Mouse (Mus musculus) embryo, embryonic 11 days (tissue): ENCODE results near the gene Swsap1.
A peak's percentile ranks its signal among the peaks of the same experiment; 100 is the strongest.

Experiments
- DNase-seq: peaks from one replicate; pipeline ENCODE4 v3.0.0-alpha.2; 2015

The Swsap1 gene

DNA sequence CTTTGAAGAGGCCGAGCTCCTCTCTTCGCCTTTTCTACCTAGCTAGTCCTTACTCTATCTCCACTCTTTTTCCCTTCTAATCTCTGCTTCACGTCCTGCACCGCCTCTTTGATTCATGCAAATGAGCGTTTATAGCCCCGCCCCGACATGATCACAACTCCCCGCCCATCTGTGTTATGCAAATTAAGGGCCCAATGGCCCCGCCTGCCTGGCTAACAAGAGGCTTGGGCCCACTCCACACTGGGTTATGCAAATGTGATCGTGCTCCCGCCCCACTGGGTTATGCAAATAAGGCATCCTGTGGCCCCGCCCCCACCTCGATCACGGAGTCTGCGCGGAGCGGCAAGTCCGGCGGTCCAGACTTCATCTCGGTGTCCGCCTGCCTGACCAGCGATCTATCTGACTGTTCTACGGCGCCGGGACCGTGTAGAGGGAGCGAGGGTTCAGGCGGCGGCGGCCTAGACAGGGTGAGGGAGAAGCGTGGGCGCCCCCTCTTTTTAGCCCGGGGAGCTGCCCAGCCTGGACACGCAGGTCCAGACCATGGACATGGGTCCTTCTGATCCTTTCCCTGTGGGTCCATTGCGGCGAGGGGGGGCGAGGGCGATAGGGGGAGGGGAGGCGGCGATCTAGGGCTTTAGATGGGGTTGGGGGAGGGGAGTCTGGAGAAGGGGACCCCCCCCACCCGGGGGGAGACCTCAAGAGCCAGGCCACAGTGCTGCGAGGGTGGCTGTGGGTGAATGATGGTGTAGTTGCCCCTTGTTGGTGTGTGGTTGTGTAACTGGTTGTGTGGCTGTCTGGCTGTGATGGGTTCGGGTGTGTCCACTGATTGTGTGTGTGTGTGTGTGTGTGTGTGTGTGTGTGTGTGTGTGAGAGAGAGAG lies 18.6 kb upstream of the Swsap1 start, which contains the start of gene Plppr2:
Gene Plppr2 (plus strand): TSS at position 342 of the 879 bp plus-strand sequence.
- DNase-seq = peak; percentile 99

DNA sequence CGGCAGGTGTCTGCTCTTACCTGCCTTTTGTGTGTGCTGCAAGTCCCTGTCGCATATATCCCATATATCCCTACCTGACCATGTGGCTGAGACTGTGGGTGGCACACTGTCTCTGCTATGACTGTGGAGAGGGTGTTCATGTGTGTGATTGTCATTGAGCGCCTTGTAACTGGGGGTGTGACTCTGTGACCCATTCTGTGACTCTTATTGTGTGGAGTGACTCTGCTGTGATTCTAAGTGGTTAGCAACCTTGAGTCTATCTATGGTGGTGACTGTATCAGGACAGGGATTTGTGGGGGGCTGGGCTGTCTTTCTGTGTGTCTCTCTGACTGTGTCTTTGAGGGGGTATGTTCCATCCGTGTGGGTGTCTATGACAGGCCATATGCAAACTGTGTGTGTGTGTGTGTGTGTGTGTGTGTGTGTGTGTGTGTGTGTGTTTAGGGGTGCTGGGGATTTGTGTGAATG lies 17.8 kb upstream of the Swsap1 start:
- DNase-seq = no peak

DNA sequence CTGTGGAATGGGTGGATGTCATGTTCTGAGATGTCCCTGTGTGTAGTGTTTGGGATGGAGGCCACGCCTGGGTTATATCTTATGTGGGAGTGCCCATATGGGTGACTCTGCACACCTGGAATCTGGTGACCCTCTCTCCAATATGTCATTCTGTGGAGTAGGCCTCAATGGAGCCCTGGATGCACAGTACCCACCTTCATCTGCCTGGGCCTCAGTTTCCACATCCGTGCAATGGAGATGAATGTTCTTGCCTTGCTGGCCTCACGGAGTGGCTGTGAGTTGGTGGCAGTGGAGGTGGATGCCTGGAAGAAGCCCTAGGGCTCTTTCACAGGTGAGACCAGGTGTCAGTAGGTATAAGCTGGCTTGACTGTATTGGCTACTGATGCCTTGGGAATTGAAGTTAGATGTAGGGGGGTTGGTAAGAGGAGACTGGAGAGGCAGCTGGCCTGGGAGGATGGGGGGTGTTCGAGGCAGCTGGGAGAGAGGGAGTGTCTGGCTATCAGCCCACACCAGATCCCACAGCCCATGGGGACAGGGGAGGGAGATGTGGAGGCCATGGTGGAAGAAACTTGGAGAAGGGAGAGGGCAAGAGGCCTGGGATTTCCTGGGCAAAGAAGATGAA lies 17.2 kb upstream of the Swsap1 start:
- no peak for DNase-seq

DNA sequence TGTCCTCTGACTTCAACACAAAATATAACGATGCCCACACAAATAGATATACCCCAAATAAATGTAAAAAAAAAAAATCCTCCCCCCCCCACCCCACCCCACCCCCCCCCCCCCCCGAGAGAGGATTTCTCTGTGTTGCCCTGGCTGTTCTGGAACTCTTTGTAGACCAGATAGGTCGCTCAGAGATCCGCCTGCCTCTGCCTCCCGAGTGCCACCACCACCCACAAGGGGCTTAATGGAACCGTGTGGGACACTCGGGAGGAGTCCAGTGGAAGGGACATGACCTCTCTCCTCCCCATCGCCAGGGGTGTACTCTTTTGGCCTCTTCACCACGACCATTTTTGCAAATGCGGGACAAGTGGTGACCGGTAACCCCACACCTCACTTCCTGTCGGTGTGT lies 12.5 kb upstream of the Swsap1 start:
- DNase-seq = no peak

GRCm38 (mm10) chr9:21943638-21944037 lies 11.9 kb upstream of the Swsap1 start:
- DNase-seq = no peak

GRCm38 (mm10) chr9:21944267-21944666 lies 11.3 kb upstream of the Swsap1 start:
- DNase-seq = peak; percentile 35

DNA sequence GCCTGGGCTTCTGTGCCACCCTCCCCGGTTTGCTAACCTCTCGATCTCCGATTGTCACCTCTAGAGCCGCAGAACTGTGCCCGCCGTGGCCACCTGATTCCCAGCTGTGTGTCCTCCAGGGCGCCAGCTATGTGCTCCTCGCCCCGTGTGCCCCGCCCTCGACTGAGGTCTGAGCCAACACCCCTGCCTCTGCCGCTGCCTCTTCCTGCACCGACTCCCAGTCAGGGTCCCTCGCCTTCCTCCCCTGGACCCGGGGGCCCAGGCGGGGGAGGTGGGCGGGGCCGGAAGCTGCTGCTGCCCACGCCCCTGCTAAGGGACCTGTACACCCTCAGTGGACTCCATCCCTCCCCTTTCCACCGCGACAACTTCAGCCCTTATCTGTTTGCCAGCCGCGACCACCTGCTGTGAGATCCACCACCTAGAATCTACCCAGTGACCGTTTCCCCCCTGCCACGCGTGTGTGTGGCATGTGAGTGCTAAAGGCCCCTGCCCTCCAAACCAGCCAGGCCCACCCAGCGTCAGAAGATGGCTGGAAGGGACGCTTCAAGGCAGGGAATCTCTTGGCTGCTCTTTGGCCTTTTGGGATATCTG lies 7.9 kb upstream of the Swsap1 start:
- DNase-seq = no peak

DNA sequence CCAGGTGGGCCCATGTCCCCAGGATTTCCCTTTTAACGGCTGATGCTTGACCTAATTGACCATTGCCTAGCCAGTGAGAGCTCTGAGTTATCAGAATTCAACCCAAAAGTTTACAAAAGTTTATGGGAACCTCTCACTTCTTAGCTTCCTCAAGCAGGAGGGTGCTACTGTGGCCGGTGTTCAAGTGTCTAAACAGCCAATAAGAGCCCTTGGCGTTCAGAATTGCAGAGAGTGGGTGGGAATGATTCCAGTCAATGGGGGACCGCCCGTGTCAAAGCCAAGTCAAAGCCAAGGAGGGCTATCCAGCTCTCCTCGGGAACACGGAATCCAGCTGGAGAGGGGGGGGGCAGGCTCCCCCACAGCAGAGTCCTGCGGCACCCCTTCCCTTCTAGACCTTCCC lies 7.4 kb upstream of the Swsap1 start:
- no peak for DNase-seq

- no peak for DNase-seq
Observed at GRCm38 (mm10) chr9:21948790-21949189, 6.8 kb upstream of the Swsap1 start.

DNA sequence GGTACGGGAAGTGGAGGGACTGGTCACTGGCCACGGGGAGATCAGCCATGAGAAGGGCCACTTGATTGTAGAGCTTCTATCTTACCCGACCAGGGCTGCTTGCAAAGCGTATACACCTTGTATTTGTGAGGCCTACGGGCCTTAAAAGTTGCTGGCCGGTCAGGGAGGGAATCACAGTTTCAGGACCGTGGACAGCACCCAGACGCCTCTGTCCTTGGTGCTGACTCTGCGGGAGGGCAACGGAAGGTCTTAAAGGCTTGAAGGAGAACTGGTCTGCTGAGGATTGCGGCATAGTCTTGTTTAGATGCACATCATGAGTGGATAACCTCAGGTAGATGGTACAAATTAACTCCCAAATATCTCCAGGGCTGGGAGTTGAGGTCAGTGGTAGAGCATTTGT lies 5.2 kb upstream of the Swsap1 start:
- peak; percentile 65 for DNase-seq

DNA sequence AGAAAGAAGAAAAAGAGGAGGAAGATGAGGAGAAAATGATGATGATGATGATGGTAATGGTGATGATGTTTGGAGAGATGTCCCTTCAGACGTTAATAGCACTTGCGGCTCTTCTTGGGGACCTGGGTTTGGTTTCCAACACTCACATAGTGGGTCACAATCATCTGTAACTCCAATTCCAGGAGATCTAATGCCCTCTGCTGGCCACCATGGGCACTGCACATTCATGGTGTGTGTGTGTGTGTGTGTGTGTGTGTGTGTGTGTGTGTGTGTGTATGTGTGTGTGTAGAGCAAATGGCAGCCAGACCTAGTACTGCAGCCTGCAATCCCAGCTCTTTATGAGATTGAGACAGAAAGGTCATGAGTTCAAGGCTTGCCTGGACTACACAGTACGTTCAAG lies 3.6 kb upstream of the Swsap1 start:
- no peak for DNase-seq

DNA sequence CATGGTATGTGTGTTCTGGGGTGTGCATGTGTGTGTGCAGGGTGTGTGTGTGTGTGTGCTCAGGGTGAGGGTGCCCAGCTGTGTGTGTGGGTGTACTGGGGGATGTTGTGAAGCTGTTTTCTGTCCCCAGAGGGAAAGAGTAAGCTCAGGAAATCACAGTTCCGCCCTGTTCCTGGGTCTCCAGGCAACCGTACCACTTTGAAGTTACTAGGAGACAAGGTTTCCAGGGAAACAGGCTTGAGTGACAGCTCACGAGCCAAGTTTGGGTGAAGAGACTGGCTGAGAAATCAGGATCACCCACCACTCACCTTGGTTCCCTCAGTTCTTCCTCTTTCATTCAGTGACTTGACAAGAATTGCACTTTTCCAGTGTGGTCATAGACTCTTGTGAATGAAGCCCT lies 2.0 kb upstream of the Swsap1 start:
- DNase-seq = peak; percentile 44

GRCm38 (mm10) chr9:21954635-21955034 lies 920 bp upstream of the Swsap1 start:
- DNase-seq = no peak

DNA sequence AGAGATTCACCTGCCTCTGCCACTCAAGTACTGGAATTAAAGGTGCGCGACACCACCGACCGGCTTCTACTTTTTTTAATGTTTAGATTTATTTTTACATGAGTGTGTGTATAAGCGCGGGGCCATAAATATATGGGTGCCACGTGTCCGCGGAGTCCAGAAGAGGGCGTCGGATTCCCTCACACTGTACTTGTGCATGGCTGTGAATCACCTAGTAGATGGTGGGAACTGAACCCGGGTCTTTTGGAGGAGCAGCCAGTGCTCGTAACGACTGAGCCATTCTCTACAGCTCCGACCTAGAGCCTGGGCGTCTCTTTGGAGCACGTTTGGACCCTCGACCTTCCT lies 358 bp upstream of the Swsap1 start:
- DNase-seq = no peak

DNA sequence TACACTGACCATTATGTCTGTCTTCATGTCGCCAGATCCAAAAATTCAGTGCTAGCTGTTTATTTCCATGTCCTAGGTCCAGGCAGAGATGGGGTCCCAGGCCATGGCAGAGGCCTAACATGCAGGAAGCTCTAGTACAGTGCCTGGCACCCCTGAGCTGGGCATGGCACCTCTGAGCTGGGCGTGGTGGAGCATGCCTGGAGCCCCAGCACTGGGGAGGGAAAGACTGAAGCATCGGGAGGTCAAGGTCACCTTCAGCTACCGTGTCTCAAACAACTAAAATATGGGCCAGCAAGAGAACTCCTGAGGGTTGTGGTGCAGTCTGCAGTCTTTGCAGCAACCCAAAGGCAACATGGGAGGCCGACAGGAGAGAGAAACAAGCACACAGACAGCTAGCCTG lies 2.8 kb downstream of the Swsap1 start:
- DNase-seq = no peak

DNA sequence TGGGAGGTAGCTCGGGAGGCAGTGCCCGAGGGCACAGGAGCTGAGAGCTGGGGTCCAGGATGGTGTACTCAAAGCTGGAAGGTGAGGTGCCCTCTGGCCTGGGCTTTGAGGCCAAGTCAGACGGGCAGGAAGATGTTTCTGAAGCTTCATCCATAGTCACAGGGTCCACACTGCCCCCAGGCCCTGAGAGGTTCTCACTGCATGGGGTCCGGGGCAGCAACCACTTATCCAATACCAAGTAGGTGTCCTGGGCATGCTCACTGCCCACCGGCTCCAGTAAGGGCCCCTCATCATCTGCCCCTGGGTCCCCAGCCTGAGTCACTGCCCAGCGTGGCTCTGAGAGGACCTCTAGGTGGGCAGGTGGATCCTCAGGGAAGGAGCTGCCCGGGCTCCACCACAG lies 3.7 kb downstream of the Swsap1 start:
- DNase-seq = no peak

DNA sequence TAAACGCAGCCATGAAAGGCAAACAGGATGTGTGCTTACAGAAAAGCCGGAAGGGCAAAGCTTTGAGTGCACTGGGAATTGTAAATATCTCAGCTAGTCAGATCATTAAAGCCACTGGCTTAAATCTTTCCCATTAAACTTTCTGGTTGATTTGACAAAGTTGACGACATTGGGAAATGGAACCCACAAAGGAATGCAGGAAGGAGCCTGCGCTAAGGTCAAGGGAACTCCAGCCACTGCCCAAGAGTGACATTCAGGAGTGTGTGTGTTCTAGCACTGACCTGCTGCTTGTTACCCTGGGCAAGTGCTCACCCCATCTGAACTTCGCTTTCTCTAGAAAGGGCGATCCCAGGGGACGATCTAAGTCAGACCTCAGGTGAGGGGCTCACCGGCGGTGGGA lies 4.6 kb downstream of the Swsap1 start:
- DNase-seq = no peak

- DNase-seq = peak; percentile 57
Observed at GRCm38 (mm10) chr9:21960558-21961208, 5.1 kb downstream of the Swsap1 start.

DNA sequence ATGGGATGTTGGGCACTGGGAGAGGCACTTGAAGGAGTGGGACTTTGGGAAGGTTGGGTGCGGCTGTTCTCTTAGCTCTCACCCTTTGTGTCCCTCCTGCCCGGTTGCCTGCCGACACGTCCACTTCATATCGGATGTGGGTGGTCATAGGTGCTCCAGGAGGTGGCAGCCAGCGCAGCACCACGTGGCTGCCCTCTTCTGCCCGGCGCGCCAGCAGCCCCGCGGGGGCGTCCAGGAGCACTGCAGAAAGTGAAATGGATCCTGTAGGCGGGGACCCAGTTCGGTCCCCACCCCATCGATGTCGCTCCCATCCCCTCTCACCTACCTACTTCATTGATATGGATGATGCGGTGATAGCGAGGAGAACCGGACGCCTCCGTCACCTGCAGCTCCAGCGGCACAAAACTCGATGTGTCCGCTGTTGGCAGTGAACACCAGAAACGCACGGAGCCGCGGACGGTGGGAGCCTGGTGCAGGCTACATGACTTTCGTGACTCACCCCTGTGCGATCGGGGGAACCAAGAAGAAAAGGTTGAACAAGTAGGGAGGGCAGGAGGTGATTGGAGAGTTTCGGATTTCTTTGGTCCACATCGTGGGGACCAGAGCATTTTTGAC lies 5.9 kb downstream of the Swsap1 start:
- no peak for DNase-seq

GRCm38 (mm10) chr9:21962010-21962409 lies 6.5 kb downstream of the Swsap1 start:
- DNase-seq = no peak

DNA sequence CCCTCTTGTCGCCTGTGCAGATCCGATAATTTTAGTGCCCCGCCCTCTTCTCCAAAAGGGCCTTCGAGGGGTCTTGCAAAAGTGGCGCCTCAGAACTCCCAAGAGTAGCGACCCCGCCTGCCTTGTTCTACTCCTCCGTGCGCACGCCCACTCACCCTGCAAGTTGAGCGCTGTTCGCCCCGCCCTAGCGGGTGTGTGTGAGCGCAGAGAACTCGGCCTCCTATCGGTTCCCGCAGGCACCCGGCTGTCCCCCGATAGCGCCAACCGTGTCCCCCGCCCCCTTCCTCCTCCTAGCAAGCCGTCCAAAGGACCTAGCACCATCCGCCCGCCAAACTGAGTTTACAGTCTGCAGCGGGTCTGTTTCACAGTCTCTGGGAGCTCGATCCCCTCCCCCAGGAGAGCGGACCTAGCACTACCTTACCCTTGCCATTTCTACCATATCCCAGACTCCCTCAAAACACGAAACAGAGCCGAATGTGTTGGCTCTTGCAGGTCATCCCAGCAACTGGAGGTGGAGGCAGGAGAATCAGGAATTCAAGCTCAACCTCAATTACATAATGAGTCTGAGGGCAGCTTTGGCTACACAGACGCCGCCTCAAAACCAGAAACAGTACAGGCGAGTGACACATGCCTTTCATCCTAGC lies 7.0 kb downstream of the Swsap1 start:
- peak; percentile 87 for DNase-seq

GRCm38 (mm10) chr9:21963417-21963816 lies 7.9 kb downstream of the Swsap1 start, which contains the start of gene Epor:
Epor (minus strand) TSS chr9:21963506.
- peak; percentile 67 for DNase-seq
